ENCODE assay signal across 8 mouse cellular contexts in the genomic region with DNA sequence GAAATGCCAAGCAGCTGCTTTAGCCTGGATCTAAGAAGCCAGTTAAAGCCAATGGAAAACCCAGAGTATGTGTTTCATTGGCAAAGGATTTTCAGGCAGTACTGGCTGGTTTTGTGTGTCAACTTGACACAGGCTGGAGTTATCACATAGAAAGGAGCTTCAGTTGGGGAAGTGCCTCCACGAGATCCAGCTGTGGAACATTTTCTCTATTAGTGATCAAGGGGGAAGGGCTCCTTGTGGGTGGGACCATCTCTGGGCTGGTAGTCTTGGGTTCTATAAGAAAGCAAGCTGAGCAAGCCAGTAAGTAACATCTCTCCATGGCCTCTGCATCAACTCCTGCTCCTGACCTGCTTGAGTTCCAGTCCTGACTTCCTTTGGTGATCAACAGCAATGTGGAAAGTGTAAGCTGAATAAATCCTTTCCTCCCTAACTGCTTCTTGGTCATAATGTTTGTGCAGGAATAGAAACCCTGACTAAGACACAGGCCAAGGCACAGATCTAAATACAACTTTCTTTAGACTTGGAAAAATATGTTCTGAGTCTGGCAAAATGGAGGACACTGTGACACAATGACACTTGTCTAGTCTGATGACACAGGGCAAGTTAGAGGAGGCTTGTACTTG. TPM values are rescaled to one million over a fixed set of nuclear protein-coding genes. Genes with fewer than 3 reads are reported as not detected.
A peak's percentile ranks its signal among the peaks of the same experiment; 100 is the strongest.
DNase-seq lines count a peak whose midpoint lies in the region; ATAC-seq and TF ChIP-seq lines count a peak whose summit lies in the region.
"Not testable (repeated sequence)": the region's sequence is repeated elsewhere in the genome, so short reads cannot be mapped to it uniquely, and the experiment has no call there.

No protein-coding gene starts in this region.

- H3K4me3 ChIP-seq in bone marrow, adult 2 months (replicated peaks; ENCODE audit: control insufficient read depth, low read depth, low read length); forebrain, embryonic 12.5 days (replicated peaks); hindbrain, embryonic 10.5 days; intestine, postnatal 0 days (ENCODE audit: low read depth, low read length); limb, embryonic 15.5 days; lung, postnatal 0 days (ENCODE audit: low read depth, low read length); myocyte; stomach, embryonic 16.5 days (replicated peaks; ENCODE audit: low read length): not testable (repeated sequence)

- not testable (repeated sequence) for TF ChIP-seq POLR2A in bone marrow, adult 2 months (IDR thresholded peaks at IDR 0.05; ENCODE audit: borderline replicate concordance, control insufficient read depth, low read depth, low read length); myocyte (IDR thresholded peaks at IDR 0.05; ENCODE audit: insufficient read length, low read depth)

- peaks cover 10% of the 10 kb centered on the region for H3K4me1 ChIP-seq in bone marrow, adult 2 months (ENCODE audit: control insufficient read depth, insufficient read depth, low read length)
- peaks cover 51% of the 10 kb centered on the region for H3K4me1 ChIP-seq in forebrain, embryonic 12.5 days
- H3K4me1 ChIP-seq in hindbrain, embryonic 10.5 days (replicated peaks), result peaks cover 72% of the 10 kb centered on the region
- peaks cover 22% of the 10 kb centered on the region; the same call in 1 of the 2 replicates for H3K4me1 ChIP-seq in intestine, postnatal 0 days (replicated peaks; ENCODE audit: control insufficient read depth, insufficient read depth, low read length)
- peaks cover 54% of the 10 kb centered on the region for H3K4me1 ChIP-seq in limb, embryonic 15.5 days
- H3K4me1 ChIP-seq in lung, postnatal 0 days (ENCODE audit: insufficient read depth, low read depth, low read length), result peaks cover 41% of the 10 kb centered on the region
- H3K4me1 ChIP-seq in stomach, embryonic 16.5 days (ENCODE audit: control insufficient read depth, insufficient read depth, low read length), result peaks cover 53% of the 10 kb centered on the region

- not testable (repeated sequence) for H3K9ac ChIP-seq in forebrain, embryonic 12.5 days; intestine, postnatal 0 days (ENCODE audit: low read depth, low read length); limb, embryonic 15.5 days; lung, postnatal 0 days (replicated peaks; ENCODE audit: low read depth); stomach, embryonic 16.5 days (ENCODE audit: low read length)

- peak overlapping the region; percentile 16; the same call in 1 of the 2 replicates for H3K27ac ChIP-seq in bone marrow, adult 2 months (ENCODE audit: control insufficient read depth, insufficient read depth, low read depth, low read length, poor library complexity)
- peak overlapping the region; percentile 98; the same call in 1 of the 2 replicates for H3K27ac ChIP-seq in forebrain, embryonic 12.5 days
- H3K27ac ChIP-seq in hindbrain, embryonic 10.5 days, result peak overlapping the region; percentile 96
- H3K27ac ChIP-seq in intestine, postnatal 0 days (ENCODE audit: low read depth, low read length), result peak overlapping the region; percentile 79
- peak overlapping the region; percentile 82 for H3K27ac ChIP-seq in limb, embryonic 15.5 days
- H3K27ac ChIP-seq in lung, postnatal 0 days (ENCODE audit: low read length), result peak overlapping the region; percentile 83
- H3K27ac ChIP-seq in stomach, embryonic 16.5 days (ENCODE audit: low read length), result peak overlapping the region; percentile 96

- WGBS in bone marrow, adult 2 months, result 0% methylated on average over 1 of the region's 1 CpGs
- 71% methylated on average over 1 of the region's 1 CpGs for WGBS in forebrain, embryonic 12.5 days
- WGBS in hindbrain, embryonic 10.5 days, result 63% methylated on average over 1 of the region's 1 CpGs
- 28% methylated on average over 1 of the region's 1 CpGs for WGBS in intestine, postnatal 0 days
- 15% methylated on average over 1 of the region's 1 CpGs for WGBS in limb, embryonic 15.5 days
- 22% methylated on average over 1 of the region's 1 CpGs for WGBS in lung, postnatal 0 days
- WGBS in stomach, embryonic 16.5 days, result 24% methylated on average over 1 of the region's 1 CpGs

- TF ChIP-seq EP300 in lung, postnatal 0 days (IDR thresholded peaks at IDR 0.05), result not testable (repeated sequence)

- not testable (repeated sequence) for H3K36me3 ChIP-seq in forebrain, embryonic 12.5 days (replicated peaks); hindbrain, embryonic 10.5 days; intestine, postnatal 0 days (ENCODE audit: control insufficient read depth, insufficient read depth); limb, embryonic 15.5 days; lung, postnatal 0 days (ENCODE audit: insufficient read depth, low read length); myocyte (ENCODE audit: control insufficient read depth, insufficient read depth); stomach, embryonic 16.5 days (ENCODE audit: control insufficient read depth, insufficient read depth, low read length)

- H3K79me2 ChIP-seq in myocyte (ENCODE audit: control insufficient read depth, insufficient read depth), result not testable (repeated sequence)

- not testable (repeated sequence) for TF ChIP-seq CTCF in bone marrow, adult 2 months (IDR thresholded peaks at IDR 0.05; ENCODE audit: control insufficient read depth, insufficient read depth, low read length); intestine, postnatal 0 days (IDR thresholded peaks at IDR 0.05; ENCODE audit: low read depth); lung, postnatal 0 days (IDR thresholded peaks at IDR 0.05)

- not testable (repeated sequence) for H3K27me3 ChIP-seq in forebrain, embryonic 12.5 days; hindbrain, embryonic 10.5 days (ENCODE audit: insufficient read depth, poor library complexity, severe bottlenecking); intestine, postnatal 0 days (replicated peaks; ENCODE audit: control insufficient read depth, insufficient read depth, low read length); limb, embryonic 15.5 days; lung, postnatal 0 days (replicated peaks; ENCODE audit: insufficient read depth, low read length); myocyte (ENCODE audit: control insufficient read depth, insufficient read depth, insufficient read length); stomach, embryonic 16.5 days (ENCODE audit: control insufficient read depth, insufficient read depth, low read length)

- not testable (repeated sequence) for H3K9me3 ChIP-seq in forebrain, embryonic 12.5 days; hindbrain, embryonic 10.5 days; intestine, postnatal 0 days (ENCODE audit: control insufficient read depth); limb, embryonic 15.5 days; lung, postnatal 0 days (ENCODE audit: low read length); stomach, embryonic 16.5 days (replicated peaks; ENCODE audit: control insufficient read depth, low read length)

- H3ac ChIP-seq in myocyte (ENCODE audit: control insufficient read depth, insufficient read length), result not testable (repeated sequence)

- H3K4me2 ChIP-seq in forebrain, embryonic 12.5 days; intestine, postnatal 0 days (replicated peaks; ENCODE audit: low read depth); limb, embryonic 15.5 days; lung, postnatal 0 days (replicated peaks; ENCODE audit: low read depth, low read length); stomach, embryonic 16.5 days (ENCODE audit: low read depth, low read length): not testable (repeated sequence)
- peak overlapping the region; percentile 93 for H3K4me2 ChIP-seq in myocyte (ENCODE audit: low read depth)

- not testable (repeated sequence) for DNase-seq in hindbrain, embryonic 10.5 days (ENCODE audit: low spot score); lung, postnatal 0 days (ENCODE audit: low spot score)

- not testable (repeated sequence) for ATAC-seq in forebrain, embryonic 12.5 days (ENCODE audit: low FRiP score); intestine, postnatal 0 days; limb, embryonic 15.5 days (ENCODE audit: insufficient number of reproducible peaks, low FRiP score, low TSS enrichment, low read depth); lung, postnatal 0 days; stomach, embryonic 16.5 days (ENCODE audit: insufficient read depth, low FRiP score)

RNA-seq across cellular contexts. Expression of gene Scd2, which starts 11.5 kb away (rescaled TPM):
- polyA plus RNA-seq in bone marrow, adult 2 months (2011; ENCODE audit: insufficient read depth, insufficient read length, low replicate concordance, missing spikeins), result 7.2 and 19.7 TPM in 2 replicates
- polyA plus RNA-seq in forebrain, embryonic 12.5 days (2016; fragmentation: Nextera tagmentation; extraction: Ambion mirVana), result 470 and 492 TPM in 2 replicates
- polyA plus RNA-seq in hindbrain, embryonic 10.5 days (2016; fragmentation: Nextera tagmentation; extraction: Ambion mirVana), result 333 and 352 TPM in 2 replicates
- 35.6 and 42.1 TPM in 2 replicates for polyA plus RNA-seq in intestine, postnatal 0 days (2015; fragmentation: Nextera tagmentation; extraction: Ambion mirVana)
- 200 and 221 TPM in 2 replicates for polyA plus RNA-seq in limb, embryonic 15.5 days (2015; fragmentation: Nextera tagmentation; extraction: Ambion mirVana)
- polyA plus RNA-seq in lung, postnatal 0 days (2015; fragmentation: Nextera tagmentation; extraction: Ambion mirVana), result 99.3 and 118 TPM in 2 replicates
- 868 TPM for polyA plus RNA-seq in myocyte (2012; fragmentation: generic; extraction: Trizol)
- polyA plus RNA-seq in stomach, embryonic 16.5 days (2015; fragmentation: Nextera tagmentation; extraction: Ambion mirVana), result 329 and 336 TPM in 2 replicates

RNA-seq across cellular contexts. Expression of gene Scd4, which starts 51.0 kb away (rescaled TPM):
- polyA plus RNA-seq in bone marrow, adult 2 months (2011; ENCODE audit: insufficient read depth, insufficient read length, low replicate concordance, missing spikeins), result not detected in 2 replicates
- polyA plus RNA-seq in forebrain, embryonic 12.5 days (2016; fragmentation: Nextera tagmentation; extraction: Ambion mirVana), result 0.15 and 0.29 TPM in 2 replicates
- polyA plus RNA-seq in hindbrain, embryonic 10.5 days (2016; fragmentation: Nextera tagmentation; extraction: Ambion mirVana), result 0.09 TPM in 1 of 2 replicates, not detected in the other
- 0.04 TPM in 1 of 2 replicates, not detected in the other for polyA plus RNA-seq in intestine, postnatal 0 days (2015; fragmentation: Nextera tagmentation; extraction: Ambion mirVana)
- 0.20 and 0.41 TPM in 2 replicates for polyA plus RNA-seq in limb, embryonic 15.5 days (2015; fragmentation: Nextera tagmentation; extraction: Ambion mirVana)
- 0.53 and 0.60 TPM in 2 replicates for polyA plus RNA-seq in lung, postnatal 0 days (2015; fragmentation: Nextera tagmentation; extraction: Ambion mirVana)
- polyA plus RNA-seq in myocyte (2012; fragmentation: generic; extraction: Trizol), result 0.16 TPM
- 0.14 and 0.39 TPM in 2 replicates for polyA plus RNA-seq in stomach, embryonic 16.5 days (2015; fragmentation: Nextera tagmentation; extraction: Ambion mirVana)

Comparison
In these comparisons a context has a peak if more than half of its experiments do, and no peak if none do; other contexts are left out.
1. H3K27ac ChIP-seq: peak in every context shown above with its lines; median percentile 98 in forebrain, embryonic 12.5 days; 96 in hindbrain, embryonic 10.5 days; 96 in stomach, embryonic 16.5 days; 83 in lung, postnatal 0 days; 82 in limb, embryonic 15.5 days; 79 in intestine, postnatal 0 days; 16 in bone marrow, adult 2 months.